Mouse (Mus musculus) cerebellum, adult 18-20 months (tissue): ENCODE results near the gene Iqcf1.

ENCODE experiments used
- DNase-seq, 2 experiments: peaks; one replicate each; pipeline ENCODE4 v3.0.0; 2021

The Iqcf1 gene

DNA sequence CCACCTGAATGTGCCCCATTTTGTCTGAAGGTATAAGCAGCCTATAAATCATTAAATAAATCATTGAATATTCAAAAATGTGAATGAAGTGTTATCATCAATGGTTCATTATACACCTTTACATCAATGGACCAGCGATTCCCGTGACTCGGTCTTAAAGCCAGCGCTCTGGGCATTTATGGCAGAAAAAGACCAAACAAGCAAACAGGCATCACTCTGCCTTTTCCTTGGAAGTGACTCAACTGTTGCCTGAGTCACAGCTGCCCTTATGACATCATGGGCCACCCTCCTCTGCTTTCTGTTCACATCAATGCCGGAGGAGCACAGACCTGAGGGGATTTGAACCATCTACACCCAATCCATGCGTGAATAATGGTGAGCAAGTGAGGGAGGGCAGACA is at the start of gene Iqcf1:
Iqcf1 (plus strand) TSS at position 301 of the 400 bp plus-strand sequence.
- no peak for DNase-seq

DNA sequence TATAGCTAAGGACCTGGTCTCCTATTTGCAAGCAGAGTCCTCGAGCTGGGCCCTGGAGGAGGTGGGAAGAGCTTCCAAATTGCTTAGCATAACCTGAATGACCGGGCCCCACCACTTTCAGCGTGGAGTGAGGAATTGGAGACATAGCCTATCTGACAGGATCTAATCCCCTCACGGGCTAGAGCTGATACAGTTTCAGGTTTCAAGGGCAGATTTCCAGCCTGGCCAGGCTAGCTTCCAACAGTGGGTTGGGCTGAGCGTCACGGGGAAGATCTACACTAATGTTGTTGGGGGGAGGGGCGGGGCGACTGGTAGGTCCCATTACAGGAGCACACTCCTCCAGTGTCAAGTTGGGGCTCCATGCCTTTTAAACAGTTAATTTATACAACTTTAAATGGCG is 49.1 kb upstream of the Iqcf1 start:
- DNase-seq: peak; percentile 69 to 72

DNA sequence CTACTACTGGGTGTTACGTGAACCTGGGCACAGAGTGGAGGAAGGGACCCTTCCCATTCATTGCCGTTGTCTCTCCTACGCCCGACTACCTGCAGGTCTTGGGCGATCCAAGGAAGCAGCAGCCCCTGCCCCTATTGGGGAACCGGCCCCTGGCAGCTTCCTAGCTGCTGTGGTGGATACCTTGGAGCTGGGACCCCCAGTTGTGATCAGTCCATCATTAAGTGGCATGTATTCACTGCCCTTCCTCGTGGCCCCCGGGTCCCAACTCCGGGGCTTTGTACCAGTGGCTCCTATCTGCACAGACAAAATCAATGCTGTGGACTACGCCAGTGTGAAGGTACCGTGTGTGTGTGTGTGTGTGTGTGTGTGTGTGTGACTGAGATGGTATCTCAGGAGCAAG is 48.5 kb upstream of the Iqcf1 start:
- DNase-seq: peak in 1 of 2 experiments; percentile 9

DNA sequence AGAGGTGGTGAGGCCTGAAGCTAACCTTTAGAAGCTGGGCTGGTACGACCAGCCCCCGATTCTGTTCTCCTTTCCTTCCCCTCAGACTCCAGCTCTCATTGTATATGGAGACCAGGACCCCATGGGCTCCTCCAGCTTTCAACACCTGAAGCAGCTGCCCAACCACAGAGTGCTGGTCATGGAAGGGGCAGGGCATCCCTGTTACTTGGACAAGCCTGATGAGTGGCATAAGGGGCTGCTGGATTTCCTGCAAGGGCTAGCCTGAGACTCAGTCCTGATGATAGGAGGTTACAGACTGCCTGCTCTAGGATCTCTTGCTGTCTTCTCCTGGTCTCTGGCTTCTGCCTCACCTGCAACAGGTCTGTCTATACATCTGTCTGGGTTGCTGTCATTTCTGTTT is 47.9 kb upstream of the Iqcf1 start:
- no peak for DNase-seq

DNA sequence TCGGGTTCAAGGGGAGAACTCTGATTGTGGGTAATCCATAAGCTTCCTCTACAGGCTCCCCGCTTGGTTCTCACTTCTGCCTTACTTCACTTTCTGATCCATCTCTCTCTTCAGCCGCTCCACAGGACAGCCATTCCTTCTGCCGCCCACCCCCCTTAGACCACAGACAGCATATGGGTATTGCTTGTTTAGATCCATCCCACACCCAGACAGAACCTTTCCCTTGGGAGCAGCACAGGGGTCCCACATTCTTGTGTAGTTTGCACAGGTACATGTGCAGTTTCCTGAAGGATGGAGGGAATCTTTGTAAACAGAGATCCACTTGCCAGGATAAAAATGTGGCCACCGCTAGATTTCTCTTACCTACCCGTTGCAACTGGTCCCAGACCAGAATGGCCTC is 47.4 kb upstream of the Iqcf1 start:
- no peak for DNase-seq

DNA sequence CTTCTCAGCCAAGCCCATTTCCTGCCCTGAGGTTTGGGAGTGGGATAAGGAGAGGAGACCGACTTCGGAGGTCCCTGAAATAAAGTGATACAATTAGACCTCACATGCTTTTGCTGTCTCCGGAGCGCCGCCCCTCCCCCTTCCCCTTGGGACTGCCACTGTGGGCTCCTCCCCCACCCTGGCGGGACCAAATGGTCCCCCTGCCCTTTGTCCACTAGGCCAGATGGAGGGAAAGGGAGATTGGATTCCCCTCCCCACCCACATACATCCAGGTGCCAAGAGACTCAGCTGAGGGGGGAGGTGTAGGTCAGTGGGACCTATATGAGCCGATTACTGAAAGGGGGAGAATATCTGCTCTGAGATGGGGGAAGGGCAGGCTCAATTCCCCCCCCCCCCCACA is 46.9 kb upstream of the Iqcf1 start:
- peak; percentile 82 to 85 for DNase-seq

DNA sequence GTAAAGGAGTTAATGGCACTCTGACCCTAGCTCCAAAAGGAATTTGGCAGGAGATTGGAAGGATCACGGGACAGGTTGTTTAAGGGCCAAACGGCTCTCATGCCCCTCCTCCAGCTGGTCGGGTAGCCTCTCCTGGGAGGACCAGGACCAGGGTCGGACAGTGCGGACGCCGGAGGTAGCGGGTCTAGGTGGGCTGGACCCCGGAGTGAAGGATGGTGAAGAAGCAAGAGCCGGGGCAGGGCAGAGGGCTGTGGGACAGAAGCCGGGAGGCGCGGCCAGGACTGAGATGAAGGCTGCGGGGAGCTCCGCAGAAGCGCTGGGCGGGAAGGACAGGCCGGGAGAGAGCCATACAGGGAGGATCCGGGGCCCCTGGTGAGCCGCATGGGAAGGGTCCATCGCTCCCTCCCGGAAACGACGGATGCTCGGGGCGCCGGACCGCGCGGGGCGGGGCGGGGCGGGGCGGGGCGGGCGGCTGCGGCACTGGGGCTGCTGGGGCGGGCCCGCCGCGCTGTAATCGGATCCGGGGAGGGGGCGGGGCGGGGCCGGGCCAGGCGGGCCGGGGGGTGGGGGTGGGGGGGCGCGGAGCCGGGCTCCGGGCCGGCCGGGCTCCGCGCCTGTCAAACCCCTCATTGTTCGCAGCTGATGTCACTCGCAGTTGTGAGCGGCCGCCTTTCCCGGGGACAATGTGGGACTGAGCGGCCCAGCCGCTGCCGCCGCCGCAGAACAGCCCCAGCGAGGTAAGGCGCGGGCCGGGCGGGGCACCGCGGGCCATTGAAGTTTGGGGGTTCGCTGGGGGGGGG is 46.3 kb upstream of the Iqcf1 start, which contains the start of gene Pcbp4:
Pcbp4 (plus strand) TSS at position 21 of the 800 bp plus-strand sequence.
- DNase-seq: peak; percentile 66 to 76

DNA sequence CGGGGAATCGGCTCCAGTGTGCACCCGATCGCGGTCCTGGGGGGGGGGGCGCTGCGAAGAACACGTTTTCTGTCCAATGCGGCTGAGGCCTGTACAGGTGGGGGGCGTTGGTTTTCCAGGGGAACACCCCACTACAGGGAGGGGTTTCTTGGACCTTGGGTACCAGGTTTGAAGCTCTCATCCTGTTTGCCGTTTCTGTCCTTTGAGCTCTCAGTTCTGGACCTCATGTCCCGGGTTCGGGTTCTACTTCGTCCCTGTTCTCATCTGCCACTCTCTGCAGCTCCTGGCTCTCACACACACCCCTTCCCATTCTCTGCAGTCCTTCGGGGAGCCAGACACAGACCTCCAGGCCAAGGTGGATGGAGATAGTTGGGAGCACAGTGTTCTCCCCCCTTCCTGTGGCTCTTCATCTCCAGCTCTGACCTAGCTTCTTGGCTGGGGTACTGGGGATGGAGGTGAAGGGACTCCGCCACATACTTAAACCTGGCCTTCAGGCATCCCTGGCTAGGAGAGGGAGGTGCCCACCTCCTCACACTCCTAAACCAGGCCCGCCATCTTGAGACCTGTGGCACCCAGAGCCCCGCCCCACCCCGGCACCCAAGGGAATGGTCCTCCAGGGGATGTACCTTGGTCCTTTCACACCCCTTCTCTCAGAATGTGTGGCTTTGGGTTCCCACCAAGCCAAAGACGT is 45.6 kb upstream of the Iqcf1 start:
- peak in 1 of 2 experiments; percentile 55 for DNase-seq

DNA sequence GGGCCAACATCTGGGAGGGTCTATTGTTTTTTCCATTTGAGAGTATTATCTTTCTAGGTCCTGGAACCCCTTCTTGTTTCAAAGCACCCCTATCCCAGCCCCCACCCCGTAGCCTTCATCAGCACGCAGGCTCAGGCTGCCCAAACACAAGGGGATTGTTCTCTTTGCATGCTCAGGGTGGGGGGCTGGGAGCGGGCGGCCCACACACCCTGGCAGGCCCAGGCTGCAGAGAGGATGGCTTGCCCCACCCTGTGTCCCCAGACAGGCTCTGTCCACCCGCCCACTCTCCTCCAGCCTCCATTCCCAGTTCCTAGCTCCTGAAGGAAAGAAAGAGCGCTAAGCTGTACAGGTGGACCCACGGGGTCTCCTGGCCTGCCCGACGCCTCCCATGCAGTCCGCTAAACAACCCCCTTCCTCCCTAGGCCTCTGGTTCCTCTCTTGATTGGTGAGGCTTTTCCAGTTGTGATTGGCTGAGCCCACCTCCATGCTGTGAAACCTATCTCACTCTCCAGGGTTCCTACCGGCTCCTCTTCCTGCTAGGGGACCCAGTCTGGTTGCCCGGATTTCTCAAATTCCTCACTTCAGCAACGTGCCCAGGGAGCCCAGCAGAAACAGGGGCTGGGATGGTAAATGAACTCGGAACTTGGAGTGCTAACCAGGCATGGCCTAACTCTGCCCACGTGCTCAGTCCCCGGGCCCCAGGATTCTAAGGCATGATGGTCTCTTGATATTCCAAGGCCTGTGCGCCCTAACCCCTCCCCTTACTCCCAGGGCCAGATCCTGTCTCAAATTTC is 44.7 kb upstream of the Iqcf1 start:
- DNase-seq: no peak

DNA sequence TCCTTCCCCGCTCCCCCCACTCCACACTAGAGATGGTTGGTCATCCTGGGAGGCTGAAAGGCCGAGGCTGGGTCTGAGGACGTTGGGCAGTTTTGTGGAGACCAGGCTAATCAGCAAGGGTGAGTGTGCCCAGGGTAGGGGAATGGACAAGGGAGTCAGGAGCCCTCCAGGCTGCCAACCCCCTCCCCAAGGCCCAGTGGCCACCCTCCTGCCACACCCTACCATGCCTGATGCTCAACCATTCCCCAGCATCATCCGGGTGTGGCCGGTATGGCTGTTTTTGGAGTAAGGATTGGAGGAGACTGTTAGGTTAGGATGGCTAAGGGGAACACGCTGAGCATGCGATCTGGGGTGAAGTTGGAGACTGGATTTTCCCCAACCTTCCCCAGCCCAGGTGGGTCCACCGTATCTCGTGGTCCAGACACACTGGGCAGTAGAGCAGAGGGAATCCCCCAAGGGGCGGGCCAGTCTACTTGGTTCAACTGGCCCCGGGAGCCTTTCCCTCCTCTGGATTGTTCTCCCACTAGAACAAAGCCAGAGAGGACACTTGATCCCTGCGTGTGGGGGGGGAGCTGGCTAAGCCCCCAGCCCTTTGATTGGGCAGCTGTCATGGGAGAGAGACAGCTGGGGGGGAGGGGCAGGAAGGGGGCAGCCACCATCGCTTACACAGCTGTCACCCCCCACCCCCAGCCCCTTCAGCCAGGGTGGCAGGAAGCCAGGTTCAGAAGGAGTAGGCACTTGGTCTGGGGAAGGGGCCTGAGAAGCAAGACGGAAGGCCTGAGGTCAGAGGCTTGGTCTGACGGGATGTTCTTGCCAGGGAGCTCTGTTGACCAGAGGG is 43.2 kb upstream of the Iqcf1 start:
- peak in 1 of 2 experiments; percentile 25 for DNase-seq

DNA sequence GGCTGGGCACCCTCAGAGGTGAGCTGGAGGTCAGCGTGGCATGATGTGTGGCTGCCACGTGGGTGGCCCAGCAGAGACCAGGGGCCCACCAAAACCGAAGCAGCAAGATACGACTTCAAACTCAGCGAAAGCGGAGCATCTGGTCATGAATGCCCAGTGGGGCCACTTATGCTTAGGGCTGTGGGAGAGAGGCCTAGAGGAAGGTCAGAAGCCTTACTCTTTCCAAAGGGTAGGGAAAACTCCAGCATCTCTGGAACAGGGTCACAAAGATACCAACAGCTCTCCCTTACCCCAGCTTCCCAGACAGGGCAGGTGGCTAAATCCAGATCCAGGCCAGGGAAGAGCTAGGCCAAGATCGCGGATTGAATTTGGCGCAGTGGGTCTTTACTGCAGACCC is 42.6 kb upstream of the Iqcf1 start:
- DNase-seq: no peak

DNA sequence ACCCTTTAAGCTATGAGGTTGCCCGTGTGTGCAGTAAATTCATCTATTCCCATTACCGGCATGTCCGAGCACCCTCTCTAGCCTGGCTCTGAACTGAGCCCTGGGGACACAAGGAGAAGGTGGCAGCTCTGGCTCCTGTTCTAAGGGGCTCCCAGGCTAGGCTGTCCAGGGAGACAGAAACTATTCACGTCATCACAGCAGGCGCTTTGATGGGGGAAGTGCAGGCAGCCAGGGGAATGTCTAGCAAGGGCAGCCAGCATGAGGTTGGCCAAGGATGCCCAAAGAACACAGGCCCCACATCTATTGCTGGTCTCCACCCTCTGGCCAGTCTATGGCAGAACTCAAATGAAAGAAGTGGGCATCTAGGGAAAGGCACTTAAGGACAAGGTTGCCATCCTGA is 41.8 kb upstream of the Iqcf1 start:
- peak in 1 of 2 experiments; percentile 41 for DNase-seq

DNA sequence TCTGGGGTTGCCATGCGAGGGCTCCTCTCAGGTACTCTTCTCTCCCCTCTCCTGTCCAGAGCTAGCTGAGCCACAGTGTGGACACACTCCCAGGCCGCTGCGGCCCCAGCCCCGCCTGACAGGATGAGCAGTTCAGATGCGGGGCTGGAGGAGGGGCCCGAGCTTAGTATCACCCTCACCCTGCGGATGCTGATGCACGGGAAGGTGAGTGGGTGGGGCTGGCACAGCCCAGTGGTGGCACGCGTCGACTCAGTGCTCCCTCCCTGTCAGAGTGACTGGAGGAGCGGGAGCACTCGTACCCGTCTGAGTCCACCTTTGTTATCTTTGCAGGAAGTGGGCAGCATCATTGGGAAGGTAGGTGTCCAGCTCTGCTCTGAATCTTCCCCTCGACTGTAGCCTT is 39.8 kb upstream of the Iqcf1 start:
- DNase-seq: peak; percentile 59

DNA sequence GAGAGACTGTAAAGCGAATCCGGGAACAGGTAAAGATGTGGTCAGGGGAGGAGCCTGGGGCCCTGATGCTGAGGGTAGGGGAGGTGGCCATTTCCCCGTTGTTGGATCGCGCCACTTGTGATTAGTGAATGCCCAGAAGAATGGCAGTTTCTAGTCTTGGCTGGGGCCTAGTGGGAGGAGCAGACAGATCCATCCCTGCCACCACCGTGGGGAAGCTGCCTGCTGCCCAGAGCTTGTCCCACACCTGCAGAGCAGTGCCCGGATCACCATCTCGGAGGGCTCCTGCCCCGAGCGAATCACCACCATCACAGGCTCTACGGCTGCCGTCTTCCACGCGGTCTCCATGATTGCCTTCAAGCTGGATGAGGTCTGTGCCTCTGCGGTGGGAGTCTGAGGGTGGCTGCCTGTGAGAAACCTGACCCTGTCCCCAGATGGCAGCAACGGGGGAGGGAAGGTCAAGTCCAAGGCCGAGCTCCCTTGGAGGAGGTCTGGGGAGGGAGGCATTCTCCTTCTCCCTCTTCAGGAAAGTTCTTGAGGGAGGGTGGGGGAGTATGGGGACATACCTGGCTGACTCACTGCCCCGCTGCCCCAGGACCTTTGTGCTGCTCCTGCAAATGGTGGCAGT is 39.3 kb upstream of the Iqcf1 start:
- DNase-seq: peak; percentile 82 to 86

DNA sequence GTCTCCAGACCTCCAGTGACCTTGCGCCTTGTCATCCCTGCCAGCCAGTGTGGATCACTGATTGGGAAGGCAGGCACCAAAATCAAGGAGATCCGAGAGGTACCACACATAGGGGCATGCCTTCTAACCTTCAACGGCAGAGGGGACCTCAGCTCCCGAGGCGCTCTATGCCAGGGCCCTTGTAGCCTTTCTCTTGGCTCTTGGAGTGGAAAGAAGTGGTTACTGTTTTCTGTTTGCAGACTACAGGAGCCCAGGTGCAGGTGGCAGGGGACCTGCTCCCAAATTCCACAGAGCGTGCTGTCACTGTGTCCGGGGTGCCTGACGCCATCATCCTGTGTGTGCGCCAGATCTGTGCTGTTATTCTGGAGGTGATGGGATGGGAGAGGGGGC is 38.7 kb upstream of the Iqcf1 start:
- peak; percentile 34 to 57 for DNase-seq

DNA sequence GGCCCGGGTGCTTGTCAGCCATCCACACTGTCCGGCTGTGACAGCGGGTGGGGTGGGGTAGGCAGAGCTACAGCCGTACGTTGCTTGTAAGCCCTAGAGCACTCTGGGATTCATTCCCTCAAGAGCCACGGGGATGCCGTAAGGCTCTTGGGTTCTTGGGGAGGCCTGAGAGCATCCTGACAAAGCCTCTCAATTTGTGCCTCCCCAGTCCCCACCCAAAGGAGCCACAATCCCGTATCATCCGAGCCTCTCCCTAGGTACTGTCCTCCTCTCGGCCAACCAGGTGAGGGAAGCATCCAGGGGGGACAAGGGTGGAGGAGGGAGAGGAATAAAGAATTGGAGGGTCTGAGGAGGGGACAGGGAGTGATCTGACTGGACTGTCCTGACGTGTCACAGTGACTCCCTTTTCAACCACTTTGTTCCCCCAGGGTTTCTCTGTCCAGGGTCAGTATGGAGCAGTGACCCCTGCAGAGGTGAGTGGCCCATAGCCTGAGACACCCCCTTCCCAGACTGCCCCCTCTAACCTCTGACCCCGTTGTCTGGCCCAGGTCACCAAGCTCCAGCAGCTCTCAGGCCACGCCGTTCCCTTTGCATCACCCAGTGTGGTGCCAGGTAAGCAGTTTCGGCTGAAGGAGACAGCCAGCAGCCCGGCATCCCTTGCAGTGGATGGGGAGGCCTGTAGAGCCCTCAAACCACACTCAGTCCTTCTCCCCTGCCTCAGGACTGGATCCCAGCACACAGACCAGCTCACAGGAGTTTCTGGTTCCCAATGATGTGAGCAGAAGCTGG is 37.9 kb upstream of the Iqcf1 start:
- DNase-seq: peak; percentile 56 to 57

DNA sequence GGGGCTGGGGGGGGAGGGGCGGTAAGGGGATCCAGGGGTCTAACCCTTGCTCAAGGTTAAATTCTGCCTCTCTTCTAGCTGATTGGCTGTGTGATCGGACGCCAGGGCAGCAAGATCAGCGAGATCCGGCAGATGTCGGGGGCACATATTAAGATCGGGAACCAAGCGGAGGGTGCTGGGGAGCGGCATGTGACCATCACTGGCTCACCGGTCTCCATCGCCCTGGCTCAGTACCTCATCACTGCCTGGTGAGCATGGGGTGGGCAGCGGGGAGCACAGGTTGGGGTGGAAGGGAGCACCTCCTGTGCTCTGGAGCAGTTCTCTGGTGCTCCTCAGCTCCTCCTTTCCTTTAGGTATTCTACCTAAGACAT is 37.4 kb upstream of the Iqcf1 start:
- peak; percentile 37 to 58 for DNase-seq

DNA sequence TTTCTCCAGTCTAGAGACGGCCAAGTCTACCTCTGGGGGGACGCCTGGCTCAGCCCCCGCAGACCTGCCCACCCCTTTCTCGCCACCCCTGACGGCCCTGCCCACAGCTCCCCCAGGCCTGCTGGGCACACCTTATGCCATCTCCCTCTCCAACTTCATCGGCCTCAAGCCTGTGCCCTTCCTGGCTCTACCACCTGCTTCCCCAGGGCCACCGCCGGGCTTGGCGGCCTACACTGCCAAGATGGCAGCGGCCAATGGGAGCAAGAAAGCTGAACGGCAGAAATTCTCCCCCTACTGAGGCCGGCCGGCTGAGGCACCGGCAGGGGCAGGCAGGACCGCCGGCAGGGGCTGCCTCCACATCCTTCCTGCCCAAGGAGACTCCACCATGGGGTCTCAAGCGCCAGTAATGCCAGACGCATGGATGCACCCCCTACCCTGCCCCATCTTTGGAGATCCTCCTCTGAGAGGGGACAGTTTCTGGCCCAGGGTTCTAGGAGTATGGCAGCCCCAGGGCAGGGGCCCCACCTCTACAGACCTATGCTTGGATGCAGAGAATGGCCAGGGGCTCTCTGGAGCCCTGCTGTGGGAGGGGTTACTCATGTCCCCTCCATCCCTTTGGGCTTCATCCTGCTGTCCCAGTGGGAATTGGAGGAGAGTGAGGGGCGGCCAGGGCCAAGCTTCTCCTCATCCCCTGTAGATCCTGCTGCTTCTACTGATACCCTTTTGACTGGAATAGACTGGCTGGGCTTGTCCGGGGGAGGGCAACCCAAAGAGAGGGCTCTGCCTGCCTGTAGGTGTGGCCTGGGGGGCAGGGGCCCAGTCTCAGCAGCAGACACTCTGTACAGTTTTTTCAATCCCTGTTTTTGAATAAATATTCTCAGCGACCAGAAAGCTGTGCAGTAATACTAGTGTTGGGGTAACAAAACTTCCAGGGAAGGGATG is 36.4 kb upstream of the Iqcf1 start:
- peak; percentile 86 to 90 for DNase-seq

DNA sequence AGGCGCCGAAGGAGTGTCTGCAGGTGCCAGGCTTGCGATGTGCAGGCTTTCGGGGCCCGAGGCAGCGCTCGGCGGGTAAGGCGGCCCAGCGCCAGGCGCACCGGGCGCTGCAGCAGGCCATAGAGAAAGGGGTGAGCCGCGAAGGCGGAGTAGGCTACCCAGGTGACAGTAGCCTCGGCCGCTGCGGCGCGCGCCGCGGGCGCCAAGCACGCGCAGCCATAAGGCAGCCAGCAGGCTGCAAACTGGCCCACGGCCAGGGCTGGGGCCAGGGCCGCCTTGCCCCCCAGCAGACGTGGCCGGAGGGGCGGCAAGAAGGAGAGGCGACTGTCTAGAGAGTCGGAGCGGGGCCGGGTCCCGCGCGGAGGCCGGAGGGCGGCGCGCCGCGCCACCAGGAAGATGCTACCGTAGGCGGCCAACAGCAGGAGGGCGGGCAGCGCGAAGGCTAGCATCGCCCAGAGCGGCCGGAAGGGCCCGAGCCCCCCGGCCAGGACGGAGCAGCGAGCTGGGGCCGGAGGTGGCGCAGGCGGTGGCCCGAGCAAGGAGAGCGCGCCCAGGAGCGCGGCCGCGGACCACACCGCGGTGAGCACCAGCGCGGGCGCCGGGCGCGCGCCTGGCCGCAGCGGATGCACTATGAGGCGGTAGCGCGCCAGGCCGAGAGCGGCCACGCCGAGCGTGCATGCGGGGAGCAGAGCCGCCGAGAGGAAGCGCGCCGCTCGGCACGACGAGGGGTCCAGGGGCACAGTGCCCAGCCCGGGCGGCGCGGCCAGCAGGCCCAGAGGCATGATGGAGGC is 34.8 kb upstream of the Iqcf1 start:
- DNase-seq: peak; percentile 88 to 94
